Mouse (Mus musculus) forebrain, embryonic 16.5 days (tissue): ENCODE measurements around the gene Gstt2. TPM values are rescaled to one million over a fixed set of nuclear protein-coding genes. Genes with fewer than 3 reads are reported as not detected.
A peak's percentile ranks its signal among the peaks of the same experiment; 100 is the strongest.

Experiments used
- ATAC-seq: fragments of 200-750 bp; cut with Nextera tagmentation; 2 replicates; pipeline ENCODE4 v1.8.0; 2017; ENCODE audit warnings: mild to moderate bottlenecking, moderate library complexity
- H3K27ac ChIP-seq: fragments of 300-500 bp; sonication (generic); 2 replicates; pipeline ENCODE4 v1.5.1; 2014; ENCODE audit warnings: low read length, control low read depth
- H3K27me3 ChIP-seq: fragments of 300-500 bp; sonication (generic); replicated peaks from 2 replicates; pipeline ENCODE4 v1.6.1; 2014; ENCODE audit warnings: low read length; ENCODE audit not compliant: control insufficient read depth, insufficient read depth
- H3K36me3 ChIP-seq: fragments of 300-500 bp; sonication (generic); 2 replicates; pipeline ENCODE4 v1.6.1; 2014; ENCODE audit not compliant: control insufficient read depth, insufficient read depth
- H3K4me1 ChIP-seq: fragments of 300-500 bp; sonication (generic); replicated peaks from 2 replicates; pipeline ENCODE4 v1.6.1; 2014; ENCODE audit warnings: low read length; ENCODE audit not compliant: control insufficient read depth, insufficient read depth
- H3K4me2 ChIP-seq: fragments of 300-500 bp; sonication (generic); 2 replicates; pipeline ENCODE4 v1.6.1; 2014; ENCODE audit warnings: mild to moderate bottlenecking, low read length, control low read depth
- H3K4me3 ChIP-seq: fragments of 300-500 bp; sonication (generic); replicated peaks from 2 replicates; pipeline ENCODE4 v1.5.1; 2014; ENCODE audit warnings: mild to moderate bottlenecking, low read length, control low read depth
- H3K9ac ChIP-seq: fragments of 300-500 bp; sonication (generic); replicated peaks from 2 replicates; pipeline ENCODE4 v1.6.1; 2014; ENCODE audit warnings: low read depth, low read length, control low read depth
- H3K9me3 ChIP-seq: fragments of 300-500 bp; sonication (generic); 2 replicates; pipeline ENCODE4 v1.6.1; 2016; ENCODE audit warnings: low read length; ENCODE audit not compliant: control insufficient read depth
- WGBS: fragments of 180-500 bp; shearing (Covaris S2); extraction: QIAGEN DNeasy Blood & Tissue Kit; methylation state at CpG from one replicate; pipeline ENCODE4 v1.1.7; 2014; 5-methylcytosine and 5-hydroxymethylcytosine counted together
- polyA plus RNA-seq: library from polyadenylated mRNA; unstranded; fragments of >200 nt; fragmentation: Nextera tagmentation; extraction: Ambion mirVana; gene quantifications from 2 replicates; pipeline ENCODE4 v1.2.1, GENCODE M21; 2015

Gstt2 gene
- polyA plus RNA-seq, 1 experiment from 2014 or later, result 4.2 TPM

DNA sequence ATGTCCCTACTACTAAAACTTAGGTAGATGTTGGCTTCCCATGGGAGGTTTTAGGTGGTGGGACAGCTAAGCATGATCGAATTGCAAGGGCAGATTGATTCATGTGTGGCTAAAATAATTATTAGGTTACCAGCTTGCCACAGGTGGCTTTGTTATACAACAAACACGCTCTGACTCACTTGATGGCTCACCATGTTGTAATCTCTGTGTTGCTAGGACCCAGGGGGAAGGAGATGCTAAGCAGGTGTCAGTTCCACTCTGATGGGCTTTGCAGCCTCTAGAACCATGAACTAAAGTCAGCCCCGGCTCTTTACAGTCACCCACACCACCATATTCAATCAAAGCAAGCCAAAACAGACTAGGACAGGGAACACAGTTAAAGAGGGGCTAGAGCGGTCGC, 17.3 kb downstream of the Gstt2 start:
- 94% methylated on average over 5 of the region's 5 CpGs for WGBS

DNA sequence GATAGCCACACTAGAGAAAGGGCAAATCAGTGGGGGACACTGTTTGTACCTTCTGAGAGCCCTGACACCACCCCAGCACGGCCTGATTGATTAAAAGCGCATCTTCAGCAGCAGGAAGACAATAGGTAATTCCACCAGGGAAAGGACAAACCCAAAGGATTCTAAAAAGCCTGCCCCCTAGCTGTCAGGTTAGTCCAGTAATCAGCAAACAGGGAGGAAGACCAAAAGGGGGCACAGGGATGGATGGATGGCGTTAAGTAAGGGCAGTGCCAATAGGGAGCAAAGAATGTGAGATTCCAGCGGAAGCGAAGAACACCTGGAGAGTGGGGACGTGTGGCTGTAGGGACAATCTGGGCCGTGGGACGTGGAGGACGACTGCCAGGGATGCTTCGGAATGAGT, 18.6 kb downstream of the Gstt2 start:
- Histone ChIP-seq H3K9ac (no peak overlapping the region), H3K4me2 (no peak overlapping the region), H3K27me3 (no peaks in the 10 kb centered on the region), H3K27ac (no peak overlapping the region), H3K4me1 (no peaks in the 10 kb centered on the region), H3K4me3 (no peak overlapping the region), H3K9me3 (no peaks in the 10 kb centered on the region), H3K36me3 (no peaks in the 10 kb centered on the region)
- no peak for ATAC-seq
- 61% methylated on average over 10 of the region's 10 CpGs for WGBS

More for the DNA sequence above, 17.3 kb downstream of the Gstt2 start:
- H3K27me3 ChIP-seq, result no peaks in the 10 kb centered on the region
- H3K9ac ChIP-seq, result no peak overlapping the region
- no peak overlapping the region for H3K27ac ChIP-seq
- H3K36me3 ChIP-seq, result no peaks in the 10 kb centered on the region
- no peaks in the 10 kb centered on the region for H3K9me3 ChIP-seq
- no peak overlapping the region for H3K4me2 ChIP-seq
- ATAC-seq, result no peak
- H3K4me3 ChIP-seq, result no peak overlapping the region
- H3K4me1 ChIP-seq, result no peaks in the 10 kb centered on the region

DNA sequence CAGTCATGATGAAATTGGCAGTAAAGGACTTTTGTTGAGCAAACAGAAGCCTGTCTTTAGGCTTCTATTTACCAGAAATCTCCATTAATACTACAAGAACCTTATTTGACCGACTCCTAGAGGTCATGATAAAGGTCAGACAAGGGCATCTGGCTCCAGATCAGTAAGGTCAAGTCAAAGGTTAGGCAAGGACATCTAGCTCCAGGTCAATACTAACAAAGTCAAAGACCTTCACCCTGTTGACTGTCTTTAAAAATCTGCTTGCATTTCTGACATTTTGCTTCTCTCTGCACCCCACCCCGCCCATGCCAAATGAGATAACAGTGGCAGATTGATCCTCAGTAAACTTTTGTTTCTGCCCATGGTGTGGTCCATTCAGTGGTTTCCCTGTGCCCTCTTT, 33.0 kb downstream of the Gstt2 start:
- H3K4me3 ChIP-seq, result no peak overlapping the region
- 70% methylated on average over 2 of the region's 2 CpGs for WGBS
- H3K9me3 ChIP-seq, result no peaks in the 10 kb centered on the region
- no peaks in the 10 kb centered on the region for H3K36me3 ChIP-seq
- H3K4me1 ChIP-seq, result no peaks in the 10 kb centered on the region
- H3K27me3 ChIP-seq, result no peaks in the 10 kb centered on the region
- no peak overlapping the region for H3K4me2 ChIP-seq
- no peak overlapping the region for H3K9ac ChIP-seq
- no peak for ATAC-seq
- no peak overlapping the region for H3K27ac ChIP-seq

DNA sequence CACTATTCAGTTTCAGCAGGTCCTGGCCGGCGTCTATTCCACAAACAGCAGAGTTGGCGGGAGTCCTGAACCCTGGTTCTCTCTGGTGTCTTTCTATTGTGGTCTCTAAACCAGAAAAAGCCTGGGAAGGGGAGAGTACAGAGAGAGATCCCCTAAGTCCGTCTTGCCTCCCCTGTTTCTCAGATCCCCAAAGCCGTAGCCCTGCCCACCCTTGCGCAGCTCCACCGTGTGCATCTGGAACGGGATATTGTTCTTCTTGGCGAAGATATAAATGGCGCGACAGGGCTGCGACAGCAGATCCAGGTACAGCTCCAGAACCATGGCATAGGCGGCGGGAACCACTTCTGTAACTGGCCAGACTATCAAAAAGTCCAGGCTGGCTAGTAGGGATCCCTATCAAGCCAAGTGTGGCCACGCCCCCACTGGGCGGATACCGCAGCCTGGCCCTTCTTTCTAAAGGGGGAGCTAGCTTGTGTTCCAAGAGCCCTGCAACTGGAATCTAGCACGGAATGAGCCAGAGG, 39.0 kb downstream of the Gstt2 start, which contains the start of gene Gstt1:
Gene Gstt1, minus strand, starts transcription at position 409 of the 521 bp plus-strand sequence.
- ATAC-seq, result peak; percentile 49
- H3K27ac ChIP-seq, result no peak within 1 kb of the TSS
- H3K4me1 ChIP-seq, result peaks cover 21% of the 10 kb centered on the region
- peak within 1 kb of the TSS; percentile 87 for H3K4me2 ChIP-seq
- H3K36me3 ChIP-seq, result no peaks in the 10 kb centered on the region
- peak within 1 kb of the TSS; percentile 47 for H3K4me3 ChIP-seq
- peak within 1 kb of the TSS; percentile 9 for H3K9ac ChIP-seq
- under 1% methylated on average over 18 of the region's 18 CpGs for WGBS
- no peaks in the 10 kb centered on the region for H3K9me3 ChIP-seq
- H3K27me3 ChIP-seq, result no peaks in the 10 kb centered on the region; the same call in 1 of the 2 replicates

DNA sequence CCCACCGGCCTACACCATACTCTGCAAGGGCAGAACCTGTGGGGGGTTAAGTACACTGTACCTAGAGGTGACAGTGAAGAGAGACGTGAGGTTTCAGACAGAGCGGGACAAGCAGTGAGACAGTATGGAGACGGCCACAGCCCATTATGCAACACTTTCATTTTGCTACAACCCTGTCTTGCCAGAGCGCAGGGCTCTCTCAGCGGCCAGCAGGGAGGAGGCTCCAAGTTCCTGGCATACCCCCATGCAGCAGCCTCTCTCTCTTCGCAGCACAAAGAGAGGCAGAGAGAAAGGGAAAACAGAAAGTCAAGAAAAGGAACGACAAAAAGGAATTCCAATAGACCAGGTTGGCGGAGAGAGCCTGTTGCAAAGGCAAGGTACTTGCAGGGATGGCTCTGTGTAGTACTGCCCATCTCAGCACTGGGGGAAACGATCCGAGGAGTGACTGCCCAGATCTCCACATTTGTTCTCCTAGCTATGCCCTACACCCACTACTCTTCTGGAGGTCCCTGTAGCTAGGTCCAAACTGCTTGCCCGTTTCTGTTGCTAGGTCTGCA, 39.5 kb downstream of the Gstt2 start:
- H3K4me1 ChIP-seq, result peaks cover 21% of the 10 kb centered on the region
- H3K9me3 ChIP-seq, result no peaks in the 10 kb centered on the region
- H3K4me3 ChIP-seq, result peak overlapping the region; percentile 47
- peak overlapping the region; percentile 9 for H3K9ac ChIP-seq
- H3K4me2 ChIP-seq, result peak overlapping the region; percentile 87
- H3K27me3 ChIP-seq, result no peaks in the 10 kb centered on the region; the same call in 1 of the 2 replicates
- H3K27ac ChIP-seq, result no peak overlapping the region
- peak; percentile 69 for ATAC-seq
- H3K36me3 ChIP-seq, result no peaks in the 10 kb centered on the region
- 0% methylated on average over 12 of the region's 12 CpGs for WGBS

DNA sequence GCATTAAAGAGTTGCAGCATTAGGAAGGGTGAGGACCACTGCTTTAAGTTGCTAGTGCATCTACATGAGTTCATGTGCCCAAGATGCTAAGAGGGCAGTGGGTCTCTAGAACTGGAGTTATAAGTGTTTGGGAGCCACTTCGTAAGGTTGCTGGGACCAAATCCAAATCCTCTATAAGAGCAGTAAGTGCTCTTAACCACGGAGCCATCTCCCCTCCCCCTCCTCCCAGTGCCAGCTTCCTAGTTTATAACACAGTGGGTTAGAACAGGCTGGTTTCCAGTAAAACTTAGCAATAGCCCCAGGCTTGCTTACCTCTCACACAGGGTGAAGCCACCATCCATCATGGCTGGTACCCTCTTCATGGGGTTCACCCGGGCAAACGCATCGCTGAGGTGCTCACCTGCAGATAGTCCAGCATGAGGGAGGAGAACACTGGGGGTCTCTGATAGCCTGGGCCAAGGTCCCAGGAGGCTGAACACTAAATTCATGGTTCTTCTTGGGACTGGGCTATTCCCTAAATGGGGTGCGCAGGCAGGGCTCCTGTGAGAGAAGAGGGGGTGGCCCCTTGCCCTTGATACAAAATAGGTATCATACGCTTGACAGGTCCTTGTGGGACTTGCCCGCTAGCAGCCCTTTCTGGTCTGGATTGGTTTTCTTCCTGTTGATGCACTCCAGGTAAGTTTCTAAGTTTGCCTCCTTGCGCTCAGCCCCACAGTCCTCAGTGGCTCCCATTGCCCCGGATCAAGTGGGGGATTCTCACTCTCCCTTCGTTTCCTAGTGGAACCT, 40.3 kb downstream of the Gstt2 start:
- no peak overlapping the region for H3K27ac ChIP-seq
- H3K4me1 ChIP-seq, result peaks cover 21% of the 10 kb centered on the region
- peak overlapping the region; percentile 87 for H3K4me2 ChIP-seq
- H3K4me3 ChIP-seq, result peak overlapping the region; percentile 47
- 48% methylated on average over 11 of the region's 11 CpGs for WGBS
- 0 out of 2 replicates have a peak, but pooled peaks have one; percentile 13 for ATAC-seq
- no peaks in the 10 kb centered on the region; the same call in 1 of the 2 replicates for H3K27me3 ChIP-seq
- no peaks in the 10 kb centered on the region for H3K9me3 ChIP-seq
- H3K36me3 ChIP-seq, result no peaks in the 10 kb centered on the region
- H3K9ac ChIP-seq, result peak overlapping the region; percentile 9

DNA sequence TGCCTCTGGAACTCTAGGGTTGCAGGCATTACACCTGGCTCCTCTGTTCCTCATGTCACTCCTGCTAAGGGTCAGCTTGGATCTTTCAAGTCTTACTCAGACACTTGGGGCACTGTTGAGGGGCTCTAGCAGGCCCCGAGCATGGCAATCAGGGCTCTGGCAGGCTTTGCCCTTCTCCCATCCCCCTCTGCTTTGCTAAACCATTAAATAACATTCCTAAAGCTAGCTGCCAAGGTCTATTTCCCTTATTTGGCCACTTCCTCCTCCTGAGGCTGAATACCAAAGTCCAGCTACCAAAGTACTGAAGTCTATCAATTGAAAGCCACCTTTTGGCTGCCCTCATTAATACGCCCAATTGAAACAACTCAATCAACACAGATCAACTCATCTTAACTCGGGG, 42.3 kb downstream of the Gstt2 start:
- no peaks in the 10 kb centered on the region for H3K36me3 ChIP-seq
- 23% methylated on average over 3 of the region's 3 CpGs for WGBS
- no peak for ATAC-seq

DNA sequence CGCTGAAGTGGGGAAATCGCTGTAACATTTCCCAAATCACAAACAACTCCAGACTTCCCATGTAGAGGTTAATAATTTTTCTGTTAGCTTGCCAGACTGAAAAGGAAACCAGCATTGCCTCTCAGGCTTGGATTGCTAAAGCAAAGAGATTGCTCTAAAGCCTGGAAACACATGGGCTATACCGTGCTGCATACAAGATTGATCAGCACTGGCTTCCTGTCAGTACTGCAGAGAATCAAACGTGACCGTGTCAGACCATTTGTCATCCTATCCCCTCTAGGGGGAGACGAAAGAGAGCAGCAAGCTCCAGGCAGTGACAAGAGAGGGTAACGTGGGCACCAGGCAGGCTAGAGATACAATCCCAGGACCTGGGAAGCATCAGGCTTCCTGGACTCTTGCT, 46.5 kb downstream of the Gstt2 start:
- no peaks in the 10 kb centered on the region for H3K27me3 ChIP-seq
- 0 out of 2 replicates have a peak, but pooled peaks cover 6% of the 10 kb centered on the region for H3K4me1 ChIP-seq
- no peak overlapping the region for H3K4me2 ChIP-seq
- no peak for ATAC-seq
- H3K27ac ChIP-seq, result no peak overlapping the region
- H3K4me3 ChIP-seq, result no peak overlapping the region
- no peaks in the 10 kb centered on the region for H3K9me3 ChIP-seq
- no peak overlapping the region for H3K9ac ChIP-seq
- H3K36me3 ChIP-seq, result no peaks in the 10 kb centered on the region
- WGBS, result 24% methylated on average over 7 of the region's 7 CpGs

More for the DNA sequence above, 42.3 kb downstream of the Gstt2 start:
- Histone ChIP-seq H3K27me3 (no peaks in the 10 kb centered on the region; the same call in 1 of the 2 replicates), H3K4me2 (no peak overlapping the region), H3K27ac (no peak overlapping the region), H3K4me3 (no peak overlapping the region), H3K4me1 (peaks cover 21% of the 10 kb centered on the region), H3K9me3 (no peaks in the 10 kb centered on the region), H3K9ac (no peak overlapping the region)

DNA sequence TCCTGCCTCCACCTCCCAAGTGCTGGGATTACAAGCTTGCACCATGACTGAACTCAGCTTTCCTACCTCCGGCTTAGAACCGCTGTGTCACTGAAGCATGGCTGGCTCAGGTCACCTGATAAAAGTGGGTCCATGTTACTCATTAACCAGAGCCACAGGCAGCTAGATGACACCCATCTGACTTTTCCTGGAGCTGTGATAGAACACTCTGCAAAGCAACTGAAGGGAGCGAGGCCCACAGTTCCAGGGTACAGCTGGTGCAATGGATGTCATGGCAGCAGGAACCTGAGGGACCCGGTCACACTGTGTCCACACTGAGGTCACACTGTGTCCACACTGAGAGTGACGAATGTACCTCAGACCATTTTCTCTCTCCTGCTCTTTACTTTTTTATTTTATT, 47.4 kb downstream of the Gstt2 start:
- no peak overlapping the region for H3K27ac ChIP-seq
- H3K9ac ChIP-seq, result no peak overlapping the region
- ATAC-seq, result no peak
- 0 out of 2 replicates have a peak, but pooled peaks cover 5% of the 10 kb centered on the region for H3K4me1 ChIP-seq
- H3K4me2 ChIP-seq, result no peak overlapping the region
- no peaks in the 10 kb centered on the region for H3K27me3 ChIP-seq
- WGBS, result 93% methylated on average over 5 of the region's 5 CpGs
- H3K36me3 ChIP-seq, result no peaks in the 10 kb centered on the region
- H3K9me3 ChIP-seq, result no peaks in the 10 kb centered on the region
- H3K4me3 ChIP-seq, result no peak overlapping the region
